Mouse (Mus musculus): Measurements from ENCODE around the gene Fads3.

Gene Fads3

GRCm38 (mm10) chr19:10071892-10072291 is 30.5 kb downstream of the Fads3 start:
- no peak for DNase-seq

DNA sequence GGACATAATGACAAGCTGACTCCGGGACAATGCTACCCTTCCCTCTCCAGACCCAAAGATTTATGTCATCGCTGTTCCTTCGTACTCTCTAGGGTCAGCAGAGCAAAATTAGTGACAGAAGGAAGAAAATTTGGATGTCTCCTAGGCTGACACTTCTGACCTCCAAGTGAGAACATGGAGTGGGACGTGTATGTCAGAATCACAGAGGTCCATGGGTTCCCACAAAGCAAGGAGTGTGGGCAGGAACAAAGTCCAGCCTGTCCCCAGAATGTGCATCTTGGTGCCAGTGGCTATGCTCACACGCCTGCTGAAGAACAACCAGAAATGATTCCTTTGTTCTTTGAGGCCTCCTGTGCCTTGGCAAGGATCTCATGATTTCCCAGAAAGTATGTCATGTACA is 31.8 kb downstream of the Fads3 start:
- DNase-seq, result no peak

DNA sequence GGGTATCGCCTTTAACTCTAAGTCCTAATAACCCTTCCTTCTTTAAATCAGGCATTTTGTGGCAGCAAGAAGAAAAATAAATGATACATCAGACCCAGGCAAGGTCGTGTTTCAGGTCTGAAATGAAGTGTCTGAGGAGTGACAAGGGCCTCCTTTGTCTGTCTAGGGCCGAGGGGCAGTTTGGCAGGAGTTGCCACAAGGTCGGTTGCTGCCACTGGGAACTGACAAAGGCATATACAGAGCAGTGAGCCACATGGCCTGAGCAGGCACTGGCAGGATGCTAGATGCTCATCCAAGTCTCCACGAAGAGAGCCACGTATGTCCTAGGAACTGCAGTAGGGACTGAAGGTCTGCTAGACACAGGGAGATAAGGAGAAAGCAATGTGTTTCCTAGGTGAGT is 37.0 kb downstream of the Fads3 start:
- DNase-seq, result no peak

GRCm38 (mm10) chr19:10080384-10080783 is 39.0 kb downstream of the Fads3 start:
- DNase-seq, result no peak

DNA sequence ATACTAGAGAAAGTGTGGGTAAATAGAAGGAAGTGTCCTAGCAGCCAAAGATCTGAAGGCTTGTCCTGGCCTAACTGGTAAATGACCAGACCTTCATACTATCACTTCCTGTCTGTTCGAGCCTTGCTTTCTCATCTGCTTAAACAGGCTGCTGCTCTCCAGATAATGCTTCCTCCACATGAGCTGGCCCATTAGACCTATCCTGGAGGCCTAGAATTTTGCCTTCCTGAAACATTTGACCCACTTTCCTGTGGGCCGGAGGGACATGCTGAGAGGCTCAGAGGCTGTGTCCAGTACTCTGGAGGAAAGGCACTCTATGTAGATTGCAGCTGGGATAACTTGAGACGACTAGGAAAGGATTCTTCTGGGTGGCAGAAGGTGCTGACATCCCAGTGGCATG is 40.7 kb downstream of the Fads3 start:
- no peak for DNase-seq

DNA sequence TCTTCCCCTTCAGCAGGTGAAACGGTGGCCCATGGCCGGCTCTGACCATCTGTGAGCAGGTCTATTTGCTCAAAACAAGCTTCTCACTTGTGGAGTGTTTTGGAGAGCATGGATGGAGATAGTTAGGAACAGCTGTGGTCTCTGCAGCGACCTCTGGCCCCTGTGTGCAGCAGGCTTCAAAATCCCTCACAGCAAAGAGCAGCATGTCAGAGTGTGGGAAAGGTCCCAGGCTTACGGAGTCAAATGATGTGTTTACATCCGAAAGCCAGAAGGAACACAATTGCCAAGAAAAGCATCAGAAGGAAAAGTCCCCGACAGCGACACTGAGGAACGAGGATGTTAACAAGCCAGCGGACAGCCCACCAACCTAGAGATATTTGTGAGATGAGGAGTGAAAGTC is 44.1 kb downstream of the Fads3 start:
- DNase-seq, result no peak

GRCm38 (mm10) chr19:10086976-10087375 is 45.6 kb downstream of the Fads3 start:
- no peak for DNase-seq

DNA sequence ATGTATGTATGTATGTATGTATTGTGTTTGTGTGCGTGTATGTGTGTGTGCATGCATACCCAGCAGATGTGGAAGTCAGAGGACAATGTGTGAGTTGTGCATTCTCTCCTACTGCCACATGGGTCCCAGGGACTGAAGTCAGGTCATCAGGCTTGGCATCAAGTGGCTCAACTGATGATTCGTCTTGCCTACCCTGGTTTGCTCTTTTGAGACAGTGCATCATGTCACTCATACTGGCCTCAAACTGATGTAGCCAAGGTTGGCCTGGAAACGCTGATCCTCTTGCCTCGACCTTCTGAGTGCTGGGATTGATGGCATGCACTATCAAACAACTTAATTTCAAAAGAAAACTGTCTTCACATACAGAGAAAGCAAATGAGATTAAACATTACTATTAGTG is 52.5 kb downstream of the Fads3 start:
- no peak for DNase-seq

DNA sequence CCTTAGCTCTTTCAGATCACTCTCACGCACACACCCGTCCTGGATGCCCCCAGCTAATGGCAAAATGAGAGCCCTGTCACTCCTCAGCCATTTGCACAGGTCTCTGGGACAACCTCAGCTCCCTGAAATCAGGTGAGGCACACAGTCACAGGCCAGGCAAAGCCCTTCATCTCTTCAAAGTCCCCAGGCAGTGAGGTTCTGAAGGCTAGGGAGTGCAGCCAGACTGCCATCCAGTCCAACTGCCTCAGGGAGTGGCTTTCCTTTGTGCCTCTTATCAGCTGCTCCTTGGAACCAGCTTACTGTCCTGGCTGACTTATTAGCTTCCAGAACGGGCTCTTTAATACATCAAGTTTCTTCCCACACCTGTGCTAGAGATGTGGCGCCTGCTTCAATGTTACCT is 53.3 kb downstream of the Fads3 start:
- no peak for DNase-seq

GRCm38 (mm10) chr19:10096371-10096876 is 55.1 kb downstream of the Fads3 start:
- DNase-seq, result no peak

DNA sequence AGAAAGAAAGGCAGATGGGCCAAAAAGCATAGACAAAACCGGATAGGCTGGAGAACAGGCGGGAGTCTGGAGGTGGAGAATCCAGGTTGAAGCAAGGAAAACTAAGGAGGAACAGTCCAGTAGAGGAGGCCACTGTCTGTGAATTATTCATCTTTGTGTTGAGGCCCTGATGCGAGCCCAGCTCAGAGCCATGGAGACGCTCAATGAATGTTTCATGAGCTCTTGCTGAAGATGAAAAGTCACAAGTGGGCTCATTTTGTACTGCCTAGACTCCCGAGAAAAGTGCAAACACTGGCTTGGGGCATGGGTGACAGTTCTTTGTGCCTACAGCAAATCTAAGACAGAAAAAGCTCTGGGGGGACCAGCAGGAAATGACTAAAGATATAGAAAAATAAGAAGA is 56.5 kb downstream of the Fads3 start:
- DNase-seq, result no peak

- DNase-seq, result peak; percentile 23 to 39
Observed at GRCm38 (mm10) chr19:10100631-10101071, 59.3 kb downstream of the Fads3 start.

- DNase-seq, result peak; percentile 10 to 31
Observed at GRCm38 (mm10) chr19:10101341-10102053, 60.1 kb downstream of the Fads3 start, which contains the start of gene Fads2. Gene Fads2, minus strand, starts transcription at chr19:10101746.

DNA sequence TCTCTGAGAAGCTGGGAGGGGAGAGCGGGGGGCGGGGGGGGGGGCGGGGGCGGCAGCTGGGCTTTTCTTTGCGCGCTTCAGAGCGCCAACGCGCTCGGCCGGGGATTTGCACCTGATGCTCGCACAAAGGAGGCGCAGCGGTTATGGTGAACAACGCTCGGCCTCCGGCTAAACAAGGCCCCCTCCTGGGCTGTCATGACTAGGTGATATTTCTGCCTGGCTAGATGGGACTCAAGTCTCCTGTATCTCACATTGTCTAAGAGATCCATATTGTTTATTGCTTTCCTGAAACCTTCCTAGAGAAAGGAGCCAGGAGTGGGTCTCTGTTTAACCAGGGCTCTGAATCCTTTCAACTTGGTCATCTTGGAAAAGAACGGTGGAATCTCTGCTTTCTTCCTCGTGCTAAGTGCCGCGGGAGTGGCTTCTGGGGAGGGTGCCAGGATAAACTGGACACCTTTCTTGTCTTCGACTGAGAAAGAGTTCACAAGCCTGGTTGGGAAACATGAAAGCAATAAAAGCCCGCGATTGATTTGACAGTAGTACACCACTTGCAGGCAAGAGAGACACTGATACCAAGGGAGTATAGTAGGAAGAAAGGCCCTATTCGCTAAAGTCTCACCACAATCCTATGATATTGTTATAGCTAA is 60.8 kb downstream of the Fads3 start:
- DNase-seq, result no peak

- no peak for DNase-seq
Observed at GRCm38 (mm10) chr19:10104234-10104633, 62.9 kb downstream of the Fads3 start.

DNA sequence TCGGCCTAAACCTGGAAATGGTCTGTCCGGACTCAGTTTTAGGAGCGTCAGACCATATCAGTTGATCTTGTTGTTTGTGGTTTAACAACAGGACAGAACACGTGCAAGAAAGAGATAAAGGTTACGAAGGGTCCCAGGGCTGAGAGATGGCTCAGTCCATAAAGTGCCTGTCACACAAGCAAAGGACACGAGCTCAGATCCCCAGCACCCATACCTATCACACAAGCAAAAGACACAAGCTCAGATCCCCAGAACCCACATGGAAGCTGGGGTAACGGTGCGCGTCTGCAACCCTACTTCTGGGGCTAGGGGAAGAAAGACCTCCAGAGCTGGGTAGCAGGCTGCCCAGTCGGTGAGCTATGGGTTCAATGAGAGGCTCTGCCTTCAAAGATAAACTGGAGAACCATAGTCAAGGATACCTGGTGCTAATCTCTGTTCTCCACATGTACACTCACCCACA is 63.7 kb downstream of the Fads3 start:
- no peak for DNase-seq

DNA sequence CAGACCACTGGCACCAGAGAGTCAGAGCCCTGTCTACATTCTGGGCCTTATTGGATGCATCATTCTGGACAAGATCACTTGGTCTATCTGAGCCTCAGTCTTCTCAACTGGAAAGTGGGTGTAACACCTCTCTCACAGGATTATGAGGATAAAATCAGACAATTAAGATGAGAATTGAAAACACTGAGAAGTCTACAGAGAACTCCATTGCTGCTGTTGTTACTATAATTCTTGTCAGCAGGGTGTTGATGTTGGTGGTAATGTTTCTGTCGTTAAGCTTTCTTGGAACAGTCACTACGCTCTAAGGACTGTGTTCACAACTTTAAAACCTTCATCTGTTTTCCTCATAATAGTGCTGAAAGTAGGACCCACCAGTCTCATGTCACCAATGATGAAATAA is 65.3 kb downstream of the Fads3 start:
- DNase-seq, result no peak

DNA sequence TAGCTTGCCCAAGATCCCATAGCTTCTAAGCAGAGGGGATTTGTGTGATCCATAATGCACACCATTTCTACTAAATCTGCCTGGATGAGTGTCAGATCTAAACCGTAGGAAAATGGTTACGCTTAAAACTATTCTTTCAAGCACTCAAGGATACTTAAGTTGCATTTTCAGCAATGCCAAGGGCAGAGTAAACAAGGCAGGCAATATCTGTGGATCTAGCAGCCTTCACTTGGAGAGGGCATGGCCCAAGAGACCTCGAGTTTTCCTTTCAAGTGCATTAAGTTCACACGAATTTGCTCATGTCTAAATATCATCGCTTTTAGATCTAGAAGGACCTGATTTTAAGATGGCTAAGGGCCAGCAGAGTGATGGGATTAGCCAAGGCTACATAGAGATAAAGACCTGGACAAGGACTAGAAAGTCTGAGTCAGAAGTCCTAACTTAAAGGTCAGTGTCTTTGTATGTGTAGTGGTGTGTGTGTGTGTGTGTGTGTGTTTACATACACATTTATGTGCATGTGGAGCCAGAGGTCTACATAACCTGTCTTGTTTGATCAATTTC is 65.8 kb downstream of the Fads3 start:
- DNase-seq, result no peak

GRCm38 (mm10) chr19:10108129-10108528 is 66.8 kb downstream of the Fads3 start:
- no peak for DNase-seq

GRCm38 (mm10) chr19:10108666-10109065 is 67.3 kb downstream of the Fads3 start:
- DNase-seq, result no peak
